Mouse (Mus musculus) stomach, embryonic 15.5 days (tissue): ENCODE results near the gene Cmss1. TPM values are rescaled to one million over a fixed set of nuclear protein-coding genes. Genes with fewer than 3 reads are reported as not detected.

Experiments used
- ATAC-seq: fragments of 200-750 bp; cut with Nextera tagmentation; 2 replicates; pipeline ENCODE4 v1.8.0; 2017; ENCODE audit warnings: low read depth, moderate number of reproducible peaks, moderate TSS enrichment; ENCODE audit not compliant: insufficient read depth, low FRiP score
- H3K27ac ChIP-seq: fragments of 300-500 bp; sonication (generic); 2 replicates; pipeline ENCODE4 v1.5.1; 2015; ENCODE audit warnings: mild to moderate bottlenecking, inconsistent platforms
- H3K27me3 ChIP-seq: fragments of 300-500 bp; sonication (generic); replicated peaks from 2 replicates; pipeline ENCODE4 v1.6.1; 2015; ENCODE audit warnings: inconsistent platforms
- H3K36me3 ChIP-seq: fragments of 300-500 bp; sonication (generic); 2 replicates; pipeline ENCODE4 v1.6.1; 2015; ENCODE audit warnings: inconsistent platforms
- H3K4me1 ChIP-seq: fragments of 300-500 bp; sonication (generic); 2 replicates; pipeline ENCODE4 v1.6.1; 2015; ENCODE audit warnings: inconsistent platforms
- H3K4me2 ChIP-seq: fragments of 300-500 bp; sonication (generic); 2 replicates; pipeline ENCODE4 v1.6.1; 2015; ENCODE audit warnings: mild to moderate bottlenecking, inconsistent platforms
- H3K4me3 ChIP-seq: fragments of 300-500 bp; sonication (generic); replicated peaks from 2 replicates; pipeline ENCODE4 v1.5.1; 2015; ENCODE audit warnings: inconsistent platforms
- H3K9ac ChIP-seq: fragments of 300-500 bp; sonication (generic); 2 replicates; pipeline ENCODE4 v1.6.1; 2015; ENCODE audit warnings: inconsistent platforms
- H3K9me3 ChIP-seq: fragments of 300-500 bp; sonication (generic); 2 replicates; pipeline ENCODE4 v1.6.1; 2016; ENCODE audit warnings: inconsistent platforms
- WGBS: fragments of 180-500 bp; shearing (Covaris S2); methylation state at CpG from one replicate; pipeline ENCODE4 v1.1.7; 2015; 5-methylcytosine and 5-hydroxymethylcytosine counted together
- polyA plus RNA-seq: library from polyadenylated mRNA; unstranded; fragments of >200 nt; fragmentation: Nextera tagmentation; extraction: Ambion mirVana; gene quantifications from 2 replicates; pipeline ENCODE4 v1.2.1, GENCODE M21; 2015

Cmss1 gene
- polyA plus RNA-seq, 1 experiment from 2014 or later, result 45.8 TPM

DNA sequence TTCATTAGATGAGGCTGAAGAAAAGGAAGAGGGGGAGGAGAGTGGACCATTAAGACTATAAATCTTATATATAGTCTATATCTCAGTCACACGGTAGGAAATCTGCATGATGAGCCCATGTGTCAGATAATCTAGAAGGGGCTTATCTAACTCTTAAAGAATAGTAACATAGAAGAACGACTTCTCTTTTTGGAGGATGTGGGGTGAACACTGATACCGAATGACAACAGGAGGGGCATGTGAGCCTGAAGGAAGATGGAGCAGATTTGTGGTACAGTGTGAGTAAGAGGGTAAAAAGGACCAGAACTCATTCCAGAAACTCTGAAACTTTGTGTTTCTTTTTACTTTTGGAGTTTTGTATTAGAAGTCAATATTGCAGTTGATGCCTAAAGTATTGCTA is 97.6 kb downstream of the Cmss1 start:
- H3K9ac ChIP-seq, result no peak overlapping the region
- H3K27ac ChIP-seq, result no peak overlapping the region
- no peak overlapping the region for H3K4me3 ChIP-seq
- WGBS, result 81% methylated on average over 3 of the region's 3 CpGs
- no peak for ATAC-seq
- H3K9me3 ChIP-seq, result no peaks in the 10 kb centered on the region
- H3K4me2 ChIP-seq, result no peak overlapping the region
- H3K36me3 ChIP-seq, result no peaks in the 10 kb centered on the region
- no peaks in the 10 kb centered on the region for H3K4me1 ChIP-seq
- no peaks in the 10 kb centered on the region for H3K27me3 ChIP-seq

- no peaks in the 10 kb centered on the region for H3K9me3 ChIP-seq
- H3K27me3 ChIP-seq, result no peaks in the 10 kb centered on the region
- ATAC-seq, result no peak
- H3K9ac ChIP-seq, result no peak overlapping the region
- 73% methylated on average over 1 of the region's 1 CpGs for WGBS
- no peak overlapping the region for H3K4me2 ChIP-seq
- H3K27ac ChIP-seq, result peak overlapping the region; percentile 48; the same call in 1 of the 2 replicates
- H3K36me3 ChIP-seq, result no peaks in the 10 kb centered on the region
- H3K4me3 ChIP-seq, result no peak overlapping the region
- no peaks in the 10 kb centered on the region for H3K4me1 ChIP-seq
Observed at GRCm38 (mm10) chr16:57508351-57508750, 98.3 kb downstream of the Cmss1 start.

GRCm38 (mm10) chr16:57506133-57506532 is 100.5 kb downstream of the Cmss1 start:
- Histone ChIP-seq H3K27me3 (no peaks in the 10 kb centered on the region), H3K36me3 (no peaks in the 10 kb centered on the region), H3K4me1 (no peaks in the 10 kb centered on the region; the same call in 1 of the 2 replicates), H3K27ac (peak overlapping the region; percentile 45; the same call in 1 of the 2 replicates), H3K4me3 (no peak overlapping the region), H3K4me2 (no peak overlapping the region), H3K9ac (no peak overlapping the region), H3K9me3 (no peaks in the 10 kb centered on the region)
- ATAC-seq, result peak; percentile 84
- WGBS, result 31% methylated on average over 6 of the region's 6 CpGs

- Histone ChIP-seq H3K4me1 (no peaks in the 10 kb centered on the region; the same call in 1 of the 2 replicates), H3K4me2 (no peak overlapping the region), H3K27ac (no peak overlapping the region), H3K9ac (no peak overlapping the region), H3K9me3 (no peaks in the 10 kb centered on the region), H3K27me3 (no peaks in the 10 kb centered on the region), H3K36me3 (no peaks in the 10 kb centered on the region), H3K4me3 (no peak overlapping the region)
- WGBS, result 74% methylated on average over 4 of the region's 4 CpGs
- ATAC-seq, result no peak
Observed at GRCm38 (mm10) chr16:57504728-57505127, 101.9 kb downstream of the Cmss1 start.

DNA sequence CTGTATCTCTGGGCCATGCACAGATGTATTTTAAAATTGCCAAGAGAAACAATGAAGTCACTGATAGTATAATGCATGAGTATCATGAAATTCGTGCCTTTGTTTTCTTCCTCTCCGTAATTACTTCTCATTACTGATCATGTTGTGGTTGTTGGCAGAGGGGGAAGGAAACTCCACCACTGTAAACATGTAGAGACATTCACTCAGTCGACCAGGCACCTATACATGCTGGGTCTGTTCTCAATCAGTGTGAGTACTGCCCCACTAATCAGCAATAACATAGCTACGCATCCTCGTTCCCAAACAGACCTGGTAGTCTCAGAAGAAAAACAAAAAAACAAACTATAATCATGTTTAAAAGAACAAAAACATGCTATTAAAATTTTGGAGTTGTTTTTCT is 103.9 kb downstream of the Cmss1 start:
- no peak overlapping the region for H3K27ac ChIP-seq
- no peaks in the 10 kb centered on the region for H3K9me3 ChIP-seq
- H3K4me3 ChIP-seq, result no peak overlapping the region
- no peak for ATAC-seq
- H3K4me2 ChIP-seq, result no peak overlapping the region
- no peaks in the 10 kb centered on the region for H3K36me3 ChIP-seq
- 67% methylated on average over 5 of the region's 5 CpGs for WGBS
- H3K27me3 ChIP-seq, result no peaks in the 10 kb centered on the region
- no peak overlapping the region for H3K9ac ChIP-seq
- no peaks in the 10 kb centered on the region; the same call in 1 of the 2 replicates for H3K4me1 ChIP-seq

DNA sequence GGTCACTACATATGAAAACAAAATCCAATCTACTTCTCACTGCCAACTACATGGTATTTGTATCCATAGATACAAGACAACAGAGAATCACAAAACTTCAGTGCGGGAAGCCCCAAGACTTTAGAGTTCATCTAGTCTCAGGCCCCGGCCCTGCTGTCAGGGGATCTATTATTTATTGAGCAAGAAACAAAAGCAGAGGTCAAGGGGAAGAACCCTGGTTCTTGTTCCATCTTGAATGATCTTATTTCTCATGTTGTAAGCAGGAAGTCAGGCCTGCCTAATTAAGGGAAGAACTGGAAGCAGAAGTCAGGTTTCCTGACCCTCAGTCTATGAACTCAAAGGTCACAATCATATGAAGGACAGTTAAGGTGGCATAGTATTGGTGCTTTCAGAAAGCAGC is 104.4 kb downstream of the Cmss1 start:
- Histone ChIP-seq H3K4me3 (no peak overlapping the region), H3K4me2 (no peak overlapping the region), H3K27me3 (no peaks in the 10 kb centered on the region), H3K9ac (no peak overlapping the region), H3K4me1 (no peaks in the 10 kb centered on the region; the same call in 1 of the 2 replicates), H3K9me3 (no peaks in the 10 kb centered on the region), H3K27ac (no peak overlapping the region), H3K36me3 (no peaks in the 10 kb centered on the region)
- no peak for ATAC-seq
- 57% methylated on average over 2 of the region's 2 CpGs for WGBS

DNA sequence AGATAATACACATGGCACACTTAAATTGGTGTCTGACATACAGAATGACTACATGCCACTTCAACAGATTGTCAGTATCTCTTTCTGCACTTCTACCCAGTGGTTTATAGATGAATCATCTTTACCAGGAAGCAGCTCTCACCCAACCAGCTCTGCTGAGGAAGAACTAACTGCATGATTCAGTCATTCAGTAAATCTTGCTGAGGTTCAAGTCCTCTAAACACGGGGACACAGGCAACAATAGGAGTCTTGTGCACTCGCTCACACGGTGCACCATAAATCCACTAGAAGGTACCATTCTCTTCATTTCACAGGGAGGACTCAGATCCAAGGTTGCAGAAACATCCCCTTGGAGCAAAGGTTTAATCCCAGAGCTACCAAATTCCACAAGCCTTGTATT is 105.8 kb downstream of the Cmss1 start:
- Histone ChIP-seq H3K27ac (no peak overlapping the region), H3K4me3 (no peak overlapping the region), H3K4me1 (peaks cover 5% of the 10 kb centered on the region; the same call in 1 of the 2 replicates), H3K9me3 (no peaks in the 10 kb centered on the region), H3K4me2 (no peak overlapping the region), H3K27me3 (no peaks in the 10 kb centered on the region), H3K9ac (no peak overlapping the region), H3K36me3 (no peaks in the 10 kb centered on the region)
- 65% methylated on average over 3 of the region's 3 CpGs for WGBS
- no peak for ATAC-seq

GRCm38 (mm10) chr16:57496437-57497173 is 110.1 kb downstream of the Cmss1 start:
- ATAC-seq, result 0 out of 2 replicates have a peak, but pooled peaks have one; percentile 34
- 58% methylated on average over 10 of the region's 10 CpGs for WGBS

DNA sequence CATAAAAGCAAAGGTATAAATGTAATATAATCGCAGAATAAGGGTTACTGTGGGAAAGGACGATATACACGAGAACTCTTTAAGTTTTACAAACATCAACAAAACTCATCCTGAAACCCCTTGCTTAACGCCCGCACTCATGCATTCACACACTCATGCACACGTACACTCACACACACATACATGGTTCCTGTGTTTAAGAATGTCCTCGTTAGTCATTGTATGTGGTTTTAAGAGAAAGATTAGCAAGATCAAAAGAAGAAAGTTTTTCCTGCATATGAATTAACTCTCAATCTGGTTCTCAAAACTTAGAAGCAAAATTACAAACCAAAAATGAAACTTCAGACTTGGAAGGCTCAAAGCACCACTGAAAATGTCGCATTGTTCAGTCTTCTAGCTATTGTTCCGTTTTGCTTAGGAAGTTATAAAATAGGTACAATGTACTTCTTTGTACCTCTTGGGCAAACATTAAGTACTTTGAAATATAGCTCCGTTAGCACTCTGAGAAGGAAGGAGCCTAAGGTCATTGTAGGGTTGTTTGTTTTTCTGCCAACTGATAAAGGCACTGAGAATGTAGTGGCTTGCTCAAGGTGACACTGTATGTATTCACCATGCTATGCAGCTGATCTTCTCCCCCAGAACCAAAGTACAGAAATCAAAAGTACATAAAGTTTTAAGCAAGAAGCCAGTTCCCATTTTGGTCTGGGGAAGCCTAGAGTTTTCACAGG is 111.0 kb downstream of the Cmss1 start:
- 70% methylated on average over 10 of the region's 10 CpGs for WGBS
- Histone ChIP-seq H3K4me1 (peaks cover 5% of the 10 kb centered on the region; the same call in 1 of the 2 replicates), H3K4me2 (no peak overlapping the region), H3K4me3 (no peak overlapping the region), H3K36me3 (no peaks in the 10 kb centered on the region), H3K9me3 (no peaks in the 10 kb centered on the region), H3K27ac (peak overlapping the region; percentile 57; the same call in 1 of the 2 replicates), H3K9ac (no peak overlapping the region), H3K27me3 (no peaks in the 10 kb centered on the region)
- peak; percentile 89 for ATAC-seq

More at GRCm38 (mm10) chr16:57496437-57497173, 110.1 kb downstream of the Cmss1 start:
- Histone ChIP-seq H3K27ac (0 out of 2 replicates have a peak overlapping the region, but pooled peaks have one; percentile 57), H3K27me3 (no peaks in the 10 kb centered on the region), H3K4me3 (no peak overlapping the region), H3K4me1 (peaks cover 5% of the 10 kb centered on the region; the same call in 1 of the 2 replicates), H3K4me2 (no peak overlapping the region), H3K36me3 (no peaks in the 10 kb centered on the region), H3K9ac (no peak overlapping the region), H3K9me3 (no peaks in the 10 kb centered on the region)

DNA sequence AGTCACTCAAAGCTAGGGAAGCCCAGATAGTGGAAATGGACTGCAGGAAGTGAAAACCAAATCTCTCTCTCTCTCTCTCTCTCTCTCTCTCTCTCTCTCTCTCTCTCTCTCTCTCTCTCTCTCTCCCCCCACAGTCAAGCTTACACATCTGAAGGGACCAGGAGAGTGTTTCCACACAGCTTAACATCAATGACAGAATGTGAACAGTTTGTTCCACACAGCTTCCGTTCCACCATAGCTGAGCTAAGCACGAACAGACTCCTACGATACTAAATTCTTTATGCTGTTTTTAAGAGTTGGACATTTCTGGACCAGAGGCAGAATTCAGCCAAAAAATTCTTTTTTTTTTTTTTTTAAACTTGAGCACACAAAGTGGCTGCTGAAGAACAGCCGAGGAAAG is 114.8 kb downstream of the Cmss1 start:
- Histone ChIP-seq H3K9ac (no peak overlapping the region), H3K36me3 (no peaks in the 10 kb centered on the region), H3K27me3 (no peaks in the 10 kb centered on the region), H3K4me1 (peaks cover 5% of the 10 kb centered on the region; the same call in 1 of the 2 replicates), H3K4me2 (no peak overlapping the region), H3K4me3 (no peak overlapping the region), H3K27ac (no peak overlapping the region), H3K9me3 (no peaks in the 10 kb centered on the region)
- 84% methylated on average over 4 of the region's 4 CpGs for WGBS
- ATAC-seq, result no peak

GRCm38 (mm10) chr16:57490691-57491090 is 116.0 kb downstream of the Cmss1 start:
- Histone ChIP-seq H3K27ac (no peak overlapping the region), H3K9me3 (no peaks in the 10 kb centered on the region), H3K4me3 (no peak overlapping the region), H3K4me2 (no peak overlapping the region), H3K9ac (no peak overlapping the region), H3K36me3 (no peaks in the 10 kb centered on the region), H3K27me3 (no peaks in the 10 kb centered on the region), H3K4me1 (no peaks in the 10 kb centered on the region)
- WGBS, result 91% methylated on average over 8 of the region's 8 CpGs
- ATAC-seq, result no peak

GRCm38 (mm10) chr16:57488661-57489060 is 118.0 kb downstream of the Cmss1 start:
- no peak overlapping the region for H3K4me3 ChIP-seq
- H3K9me3 ChIP-seq, result no peaks in the 10 kb centered on the region
- H3K27ac ChIP-seq, result no peak overlapping the region
- H3K4me1 ChIP-seq, result 0 out of 2 replicates have a peak, but pooled peaks cover 2% of the 10 kb centered on the region
- H3K4me2 ChIP-seq, result no peak overlapping the region
- H3K27me3 ChIP-seq, result no peaks in the 10 kb centered on the region
- ATAC-seq, result no peak
- H3K9ac ChIP-seq, result no peak overlapping the region
- no peaks in the 10 kb centered on the region for H3K36me3 ChIP-seq
